Mouse (Mus musculus): ENCODE measurements around the gene Gpr150. TPM values are rescaled to one million over a fixed set of nuclear protein-coding genes. Genes with fewer than 3 reads are reported as not detected.

Gene Gpr150
- total RNA-seq (2021): 1 to 10 TPM; 4.9 to 5.4 TPM
- long read RNA-seq, experiment 1, partial matches to known transcripts: 0 of 1 reads
- long read RNA-seq, experiment 1, other reads (novel, unspliced or antisense): 0 of 1 reads
- long read RNA-seq, experiment 2, transcript Gpr150-201 (1 exons, 2,146 nt): major isoform, 10 of 10 reads
- long read RNA-seq, experiment 2, partial matches to known transcripts: 0 of 10 reads
- long read RNA-seq, experiment 2, other reads (novel, unspliced or antisense): 0 of 10 reads

DNA sequence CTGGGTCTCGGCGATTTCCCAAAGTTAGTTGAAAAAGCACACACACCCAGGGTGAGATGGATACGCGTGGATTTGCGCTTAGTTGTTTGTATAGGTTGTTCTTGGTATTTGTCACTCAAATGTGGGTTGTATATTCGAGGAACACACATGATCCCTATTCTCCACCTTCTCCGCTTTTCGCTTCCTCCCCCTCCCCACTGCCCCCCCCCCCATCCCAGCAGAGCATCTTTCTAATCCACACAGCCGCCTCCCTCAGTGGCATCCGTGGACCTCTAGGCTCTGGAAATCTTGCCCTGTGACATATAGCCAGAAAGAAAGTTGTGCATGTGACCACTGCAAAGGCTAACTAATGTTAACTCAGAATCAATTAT is at the start of gene Gpr150:
Gene Gpr150, minus strand, starts transcription at position 101 of the 371 bp plus-strand sequence.
- no peak for DNase-seq (ENCODE audit: low spot score in 2 of 2)

DNA sequence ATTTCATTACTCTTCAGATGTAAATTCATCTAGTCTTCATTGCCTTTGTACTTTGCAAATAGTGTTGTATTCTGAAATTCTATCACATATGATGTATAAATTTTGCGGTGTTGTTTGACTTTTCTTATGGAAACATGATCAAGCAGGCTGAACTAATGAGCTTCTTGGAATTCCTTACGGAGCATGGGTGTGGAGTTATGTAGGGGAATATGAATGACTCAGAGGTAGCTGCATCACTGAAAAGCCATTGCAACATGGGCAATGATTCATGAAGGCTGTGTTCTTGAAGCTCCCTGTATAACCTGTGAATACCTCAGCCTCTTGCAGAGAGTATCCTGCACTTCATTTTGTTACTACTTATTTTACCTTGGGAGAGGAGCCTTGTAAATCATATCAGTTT is 45.2 kb upstream of the Gpr150 start:
- DNase-seq (ENCODE audit: low spot score in 2 of 2): no peak

DNA sequence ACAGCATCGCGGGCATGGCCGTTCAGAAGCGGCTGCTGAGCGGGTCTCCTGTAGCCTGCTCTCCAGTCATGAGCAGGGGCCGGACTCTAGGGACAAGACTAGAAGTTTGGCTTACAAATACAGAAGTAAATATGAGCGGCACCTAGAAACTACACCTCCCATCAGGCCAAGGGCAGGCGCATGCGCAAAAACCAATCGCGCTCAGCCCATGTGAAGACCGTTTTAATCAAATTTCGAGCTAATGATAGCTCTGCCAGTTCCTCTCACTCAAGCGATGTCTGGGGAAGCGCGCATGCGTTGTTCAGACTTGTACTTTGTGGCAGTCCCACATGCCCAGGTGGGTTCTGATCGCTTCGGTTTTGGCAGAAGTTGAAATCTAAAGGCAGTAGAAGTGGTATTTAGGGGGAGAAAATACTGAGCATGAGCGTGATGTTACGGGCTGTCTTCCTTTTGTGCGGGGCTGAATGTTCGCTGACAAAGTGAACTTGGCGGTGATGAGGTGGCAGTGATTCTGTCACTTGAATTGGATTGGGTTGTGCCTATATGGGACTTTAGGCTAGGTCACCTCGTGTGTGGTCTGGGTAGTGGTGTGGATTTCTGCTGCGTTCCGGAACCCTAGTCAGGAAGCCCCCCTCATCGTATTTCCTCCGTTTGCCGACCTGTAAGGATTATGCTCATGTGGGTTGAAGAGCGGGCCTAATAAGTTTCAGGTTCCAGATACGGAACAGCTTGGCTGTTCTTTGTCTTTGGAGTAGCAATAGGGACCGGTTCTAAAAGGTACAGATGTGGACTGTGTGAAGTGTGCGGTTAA is 41.9 kb upstream of the Gpr150 start, which contains the start of the genes Arsk and Ttc37:
Gene Arsk, minus strand, starts transcription at position 168 of the 811 bp plus-strand sequence.
Gene Ttc37, plus strand, starts transcription at position 242 of the 811 bp plus-strand sequence.
- DNase-seq (ENCODE audit: low spot score in 2 of 2): peak; percentile 91 to 94

DNA sequence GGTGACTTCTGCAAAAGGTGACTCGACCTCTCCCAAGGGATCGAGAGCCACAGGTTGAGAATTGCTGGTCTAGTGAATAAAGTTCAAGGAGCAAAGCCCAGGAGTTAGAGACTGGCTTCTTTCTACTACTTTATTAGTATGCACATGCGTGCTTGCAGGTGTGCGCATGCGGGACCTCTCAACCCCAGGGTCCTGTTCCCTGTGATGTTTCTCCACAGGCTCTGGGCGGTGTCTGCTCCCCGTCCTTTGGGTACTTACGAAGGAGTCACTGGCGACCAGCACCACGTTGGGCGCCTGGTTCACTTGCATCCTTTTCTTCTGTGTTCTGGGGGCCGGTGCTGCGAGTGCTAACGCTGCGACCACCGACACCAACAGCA is 41.3 kb upstream of the Gpr150 start:
- peak in 1 of 2 experiments; percentile 43 for DNase-seq (ENCODE audit: low spot score in 2 of 2)

DNA sequence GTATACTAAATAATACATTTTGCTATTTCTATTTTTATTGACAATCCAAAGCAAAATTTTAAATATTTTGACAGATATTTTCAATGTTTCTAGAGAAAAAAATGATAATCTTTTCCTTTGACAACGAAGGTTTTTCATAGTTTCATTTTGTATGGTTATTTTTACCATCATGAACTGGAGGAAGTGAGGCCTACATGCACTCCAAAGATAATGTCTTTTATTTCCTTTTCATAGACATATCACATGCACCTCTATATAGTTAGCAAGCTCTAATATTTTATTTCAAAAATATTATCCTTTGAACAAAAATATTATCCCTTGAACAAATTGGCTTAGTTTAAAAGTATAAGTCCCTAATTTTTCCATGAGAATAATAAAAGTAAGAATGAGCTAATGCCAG is 17.5 kb upstream of the Gpr150 start:
- no peak for DNase-seq (ENCODE audit: low spot score in 2 of 2)

DNA sequence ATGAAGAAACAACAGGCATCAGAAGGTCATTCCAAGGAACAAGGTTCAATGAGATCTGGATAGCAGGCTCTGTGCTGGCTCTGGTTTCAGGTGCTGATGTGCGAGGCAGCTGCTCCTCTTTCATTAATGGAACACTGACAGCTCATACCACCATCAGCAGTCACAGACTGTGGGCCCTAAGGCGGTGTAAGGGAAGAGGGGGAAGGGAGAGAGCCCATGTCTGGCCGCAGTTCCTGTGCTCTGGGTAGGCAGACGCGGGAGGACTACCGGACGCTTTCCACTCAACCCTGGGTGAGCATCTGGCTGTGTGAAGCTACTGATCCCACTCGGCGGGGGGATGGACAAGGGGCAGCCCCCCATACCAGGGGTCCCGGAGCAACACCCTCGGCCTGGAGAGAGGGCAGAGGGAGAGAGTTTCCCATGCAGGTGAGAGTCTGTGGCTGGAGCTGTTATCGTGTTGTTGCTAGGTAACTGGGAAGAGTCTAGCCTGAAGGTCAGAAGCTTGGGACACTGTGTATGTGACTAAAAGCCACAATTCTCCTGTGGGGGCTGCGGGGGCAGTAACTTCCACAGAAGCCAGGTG is 7.7 kb upstream of the Gpr150 start:
- no peak for DNase-seq (ENCODE audit: low spot score in 2 of 2)

DNA sequence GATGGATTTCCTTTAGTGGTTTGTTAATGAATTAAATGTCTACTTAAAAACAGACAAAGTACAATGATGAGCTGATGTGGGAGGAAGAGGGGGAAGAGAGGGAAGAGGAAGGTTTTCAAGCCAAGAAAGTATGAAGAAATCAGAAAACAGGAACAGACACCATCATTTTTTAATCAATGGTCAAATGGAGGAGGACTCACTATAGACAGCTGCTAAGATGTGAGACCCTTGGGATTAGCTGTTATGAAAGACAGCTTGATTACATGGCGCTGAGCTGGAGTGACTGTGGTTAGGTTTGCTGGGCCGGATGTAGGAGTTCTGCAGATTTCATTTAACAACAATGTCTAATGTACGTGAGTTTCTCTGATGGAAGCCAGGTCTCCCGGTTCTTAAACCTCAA is 6.8 kb upstream of the Gpr150 start:
- no peak for DNase-seq (ENCODE audit: low spot score in 2 of 2)

DNA sequence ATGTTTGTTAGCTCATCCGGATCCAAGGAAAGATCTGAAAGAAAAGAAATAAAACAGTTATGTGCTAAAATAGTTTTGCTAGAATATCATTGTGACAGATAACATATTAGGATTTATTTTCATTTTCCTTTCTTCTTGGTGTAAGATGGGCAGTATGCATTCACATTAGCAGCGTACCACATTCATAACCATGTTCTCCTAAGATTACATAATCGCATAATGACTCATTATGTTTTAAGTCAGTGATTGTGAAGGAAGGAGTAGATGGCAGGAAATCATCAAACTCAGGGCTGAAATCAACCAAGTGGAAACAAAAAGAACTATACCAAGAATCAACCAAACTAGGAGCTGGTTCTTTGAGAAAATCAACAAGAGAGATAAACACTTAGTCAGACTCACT is 5.8 kb upstream of the Gpr150 start:
- no peak for DNase-seq (ENCODE audit: low spot score in 2 of 2)

DNA sequence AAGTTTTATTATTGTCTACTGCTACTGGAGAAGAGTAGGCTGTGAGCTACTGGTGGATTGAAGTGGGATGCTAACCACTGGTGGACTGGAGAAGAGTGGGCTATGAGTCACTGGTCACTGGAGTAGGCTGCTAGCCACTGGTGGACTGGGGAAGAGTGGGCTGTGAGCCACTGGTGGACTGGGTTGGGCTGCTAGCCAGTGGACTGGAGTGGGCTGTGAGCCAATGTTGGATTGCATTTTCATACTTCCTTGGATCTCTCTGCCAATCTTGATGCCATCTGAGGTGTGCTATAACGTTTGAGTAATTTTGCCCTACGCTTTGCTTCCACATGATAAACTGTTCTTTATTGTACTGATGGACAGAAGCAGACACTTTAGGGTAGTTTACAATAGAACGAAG is 5.3 kb upstream of the Gpr150 start:
- DNase-seq (ENCODE audit: low spot score in 2 of 2): no peak

DNA sequence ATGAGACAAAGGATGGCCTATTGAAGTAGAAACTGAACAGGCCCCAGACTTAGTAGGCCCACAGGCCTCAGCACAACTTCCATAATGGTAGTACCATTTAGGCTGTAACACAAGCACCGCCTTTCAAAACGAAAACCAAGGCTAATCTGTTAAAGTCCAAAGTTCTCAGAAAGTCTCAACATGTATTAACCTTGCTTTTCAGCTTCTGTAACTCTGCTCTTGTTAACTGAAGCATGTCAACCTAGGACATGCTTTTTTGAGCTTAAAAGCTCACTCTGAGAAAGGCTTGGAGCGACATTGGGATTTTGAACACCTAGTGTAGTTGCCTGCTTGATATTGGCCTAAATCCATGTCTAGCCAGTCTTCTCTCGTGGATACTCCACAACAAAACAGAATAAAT is 2.8 kb upstream of the Gpr150 start:
- no peak for DNase-seq (ENCODE audit: low spot score in 2 of 2)

DNA sequence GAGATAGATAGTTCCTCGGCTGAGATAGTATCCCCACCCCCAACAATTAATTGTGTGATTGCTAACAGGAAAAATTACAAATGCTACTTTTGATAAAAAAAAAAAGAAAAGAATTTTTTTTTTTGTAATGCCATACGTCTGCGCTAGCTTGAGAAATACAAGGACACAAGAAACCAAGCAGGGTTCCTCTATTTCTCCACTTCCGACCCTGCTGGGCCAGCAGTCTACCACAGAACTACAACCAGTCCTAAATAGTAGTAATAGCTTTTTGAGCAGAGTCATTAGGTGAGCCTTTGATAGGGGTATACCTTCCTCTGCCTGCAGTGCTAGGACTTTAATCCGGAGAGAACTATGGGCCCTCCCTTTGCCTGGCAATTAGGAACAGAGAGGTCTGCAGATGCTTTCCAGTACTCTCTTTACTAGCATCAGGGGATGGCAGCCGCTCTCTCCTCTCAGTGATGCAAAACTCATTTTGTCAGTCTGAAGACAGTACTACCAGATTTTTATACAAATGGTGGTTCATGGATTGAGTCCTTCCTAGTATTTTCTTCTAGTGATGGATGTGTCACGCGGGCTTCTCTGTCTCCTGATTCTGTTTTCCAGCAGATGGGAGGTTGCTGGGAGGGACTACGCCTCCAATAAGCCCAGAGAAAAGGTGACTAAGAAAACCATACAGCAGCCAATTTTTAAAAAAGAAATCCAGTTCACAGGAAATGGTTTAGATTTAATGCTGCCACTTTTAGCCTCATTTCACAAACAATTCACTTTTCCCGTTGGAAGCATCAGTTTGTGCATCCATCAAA is 672 bp upstream of the Gpr150 start:
- DNase-seq (ENCODE audit: low spot score in 2 of 2): peak; percentile 44 to 50

DNA sequence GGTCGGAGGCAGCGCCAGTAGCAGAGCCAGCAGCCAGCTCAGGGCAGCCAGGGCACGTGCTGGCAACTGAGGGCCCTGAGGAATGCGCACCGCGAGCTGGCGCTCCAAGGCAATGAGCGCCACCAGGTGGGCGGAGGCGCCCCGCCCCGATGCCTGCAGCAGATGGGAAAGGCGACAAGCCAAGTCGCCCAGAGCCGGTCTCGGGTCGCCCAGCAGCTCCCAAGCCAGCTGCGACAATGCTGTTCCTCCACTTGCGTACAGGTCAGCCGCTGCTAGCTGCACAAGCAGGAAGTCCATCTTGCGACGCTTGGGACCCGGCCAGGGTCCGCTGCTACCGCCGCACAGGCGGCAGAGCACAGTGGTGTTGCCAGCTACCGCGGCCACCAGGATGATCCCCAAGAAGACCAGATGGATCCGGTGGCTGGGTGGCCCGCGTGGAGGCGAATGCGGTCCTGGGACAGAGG is 503 bp downstream of the Gpr150 start:
- peak; percentile 73 to 86 for DNase-seq (ENCODE audit: low spot score in 2 of 2)

DNA sequence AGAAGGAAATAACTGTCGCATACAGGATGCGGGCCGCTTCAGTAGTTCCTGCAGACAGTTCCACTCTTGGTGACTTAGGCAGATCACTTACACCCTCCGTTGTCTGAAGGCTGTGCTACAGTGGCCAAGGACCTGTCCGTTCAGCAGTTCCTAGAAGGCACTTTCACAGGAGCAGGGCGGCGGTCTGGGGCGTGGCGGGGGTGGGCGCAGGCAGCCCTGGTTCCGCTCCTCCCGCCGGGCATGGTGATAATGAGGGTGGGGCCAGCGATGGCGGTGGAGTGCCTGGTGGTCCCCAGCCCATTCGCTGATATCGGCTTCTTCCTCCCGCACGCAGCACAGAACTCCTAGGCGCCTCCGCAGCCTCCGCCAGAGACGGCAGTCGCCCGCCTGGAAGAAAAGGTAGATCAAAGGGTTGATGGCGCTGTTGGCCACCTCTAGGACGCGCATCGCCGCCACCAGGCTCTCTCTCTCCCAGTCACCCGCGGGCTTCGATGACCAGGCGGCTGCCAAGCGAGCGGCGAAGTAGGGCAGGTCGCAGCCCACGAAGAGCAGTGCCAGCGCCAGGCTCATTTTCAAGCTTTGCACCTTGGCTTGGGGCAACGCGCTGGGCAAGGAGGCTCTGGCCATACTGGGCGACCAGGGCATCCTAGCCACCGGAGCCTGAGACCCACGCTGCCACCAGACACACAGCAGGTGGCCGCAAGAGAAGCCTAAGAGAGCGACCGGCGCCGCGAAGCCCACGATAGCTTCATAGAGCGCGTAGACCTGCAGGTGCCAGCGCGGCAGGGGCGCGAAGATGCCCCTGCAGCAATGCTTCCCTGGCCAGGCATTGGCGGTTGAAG is 1.2 kb downstream of the Gpr150 start:
- DNase-seq (ENCODE audit: low spot score in 2 of 2): peak; percentile 41 to 44

DNA sequence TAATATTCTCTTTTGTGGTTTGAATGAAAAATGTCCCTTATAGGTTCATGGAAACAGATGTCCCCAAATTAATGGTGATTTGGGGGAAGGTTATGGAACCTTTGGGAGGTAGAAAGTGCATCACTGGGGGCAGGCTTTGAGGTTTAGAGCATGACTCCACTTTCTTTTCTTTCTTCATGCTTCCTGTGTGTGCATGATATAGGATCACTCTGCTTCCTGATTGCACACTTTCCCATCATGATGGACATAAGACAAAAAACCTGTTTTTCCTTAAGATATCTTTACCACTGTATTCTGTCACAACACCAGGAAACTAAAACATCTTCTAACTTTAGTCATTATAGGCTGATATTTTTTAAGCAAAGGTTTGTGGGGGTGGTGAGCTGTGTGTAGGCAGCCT is 11.8 kb downstream of the Gpr150 start:
- DNase-seq (ENCODE audit: low spot score in 2 of 2): no peak

DNA sequence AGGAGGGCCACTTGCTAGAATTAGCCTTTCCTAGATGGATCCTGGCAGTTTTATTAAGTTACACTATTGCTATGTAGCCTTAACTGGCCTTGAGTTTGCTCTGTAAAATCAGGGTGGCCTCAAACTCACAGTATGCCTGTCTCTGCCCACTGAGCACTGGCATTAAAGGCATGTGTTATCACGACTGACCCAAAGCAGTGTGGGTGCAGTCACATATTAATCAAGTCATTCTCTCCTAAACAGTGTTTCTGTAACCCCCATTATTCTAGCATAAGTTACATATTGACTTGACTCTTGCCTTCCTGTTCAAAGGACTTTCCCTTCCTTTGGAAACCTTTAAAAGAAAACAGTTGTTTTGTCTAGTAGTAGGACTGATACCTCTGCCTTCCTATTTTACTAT is 14.3 kb downstream of the Gpr150 start:
- no peak for DNase-seq (ENCODE audit: low spot score in 2 of 2)

DNA sequence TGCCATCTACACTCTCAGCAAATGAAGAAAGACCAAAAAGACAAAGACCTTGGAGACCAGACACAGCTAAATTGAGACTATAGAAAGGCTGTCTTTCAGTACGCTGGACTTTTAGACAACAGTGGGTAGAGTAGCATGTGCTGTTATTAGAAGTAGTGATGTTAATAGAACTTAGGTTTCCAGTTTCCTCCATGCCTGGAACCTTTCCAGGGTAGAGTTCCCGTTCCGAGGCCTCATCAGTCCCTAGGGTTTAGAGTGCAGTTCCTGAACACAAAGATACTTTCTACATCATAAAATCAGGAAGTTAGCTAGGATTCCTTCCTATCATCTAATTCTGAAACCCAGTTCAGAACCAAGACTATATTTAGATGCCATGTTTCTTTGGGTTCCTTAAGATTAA is 32.2 kb downstream of the Gpr150 start:
- no peak for DNase-seq (ENCODE audit: low spot score in 2 of 2)

DNA sequence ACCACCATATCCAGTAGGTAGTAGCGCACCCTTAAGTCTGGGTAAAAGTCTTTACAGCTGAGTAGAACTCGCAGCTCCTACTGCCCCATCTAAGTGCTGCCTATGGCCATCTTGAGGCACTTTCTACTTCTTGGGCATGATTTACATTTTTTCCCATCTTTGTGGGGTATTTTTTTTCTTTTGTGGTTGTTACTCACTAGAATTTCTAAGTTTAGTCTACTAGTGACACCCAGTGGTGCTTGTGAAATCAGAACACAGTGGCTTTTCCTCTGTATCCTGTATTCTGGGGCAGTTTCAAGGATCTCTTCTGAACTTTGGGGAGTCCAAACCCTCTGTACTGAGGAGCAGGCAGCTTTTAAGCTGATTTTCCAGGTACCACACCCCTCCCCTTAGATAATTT is 35.0 kb downstream of the Gpr150 start:
- DNase-seq (ENCODE audit: low spot score in 2 of 2): no peak

DNA sequence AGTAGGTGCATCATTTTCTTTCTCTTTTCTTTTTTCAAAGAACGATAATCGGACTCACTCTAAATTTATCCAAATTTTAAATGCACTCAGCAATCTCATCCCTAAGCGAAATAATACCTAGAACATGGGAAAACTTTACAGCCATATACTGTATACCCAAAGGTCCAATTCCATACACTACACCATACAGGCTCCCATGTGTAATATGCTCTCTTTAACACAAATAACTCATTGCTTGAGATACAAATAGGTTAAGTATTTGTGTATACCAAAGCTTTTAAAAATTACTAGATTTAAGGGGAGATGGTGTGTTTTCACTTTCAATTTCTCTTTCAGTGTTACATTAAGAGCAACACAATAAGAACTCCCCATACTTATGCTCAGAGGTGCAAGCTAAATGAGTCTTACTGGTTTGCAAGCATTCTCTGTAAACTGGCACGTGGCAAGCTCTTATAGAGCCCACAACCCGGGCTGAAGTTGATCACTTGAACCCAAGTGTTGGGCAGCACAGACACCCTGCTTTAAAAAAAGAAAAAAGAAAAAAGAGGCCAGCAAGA is 37.9 kb downstream of the Gpr150 start:
- DNase-seq (ENCODE audit: low spot score in 2 of 2): no peak

DNA sequence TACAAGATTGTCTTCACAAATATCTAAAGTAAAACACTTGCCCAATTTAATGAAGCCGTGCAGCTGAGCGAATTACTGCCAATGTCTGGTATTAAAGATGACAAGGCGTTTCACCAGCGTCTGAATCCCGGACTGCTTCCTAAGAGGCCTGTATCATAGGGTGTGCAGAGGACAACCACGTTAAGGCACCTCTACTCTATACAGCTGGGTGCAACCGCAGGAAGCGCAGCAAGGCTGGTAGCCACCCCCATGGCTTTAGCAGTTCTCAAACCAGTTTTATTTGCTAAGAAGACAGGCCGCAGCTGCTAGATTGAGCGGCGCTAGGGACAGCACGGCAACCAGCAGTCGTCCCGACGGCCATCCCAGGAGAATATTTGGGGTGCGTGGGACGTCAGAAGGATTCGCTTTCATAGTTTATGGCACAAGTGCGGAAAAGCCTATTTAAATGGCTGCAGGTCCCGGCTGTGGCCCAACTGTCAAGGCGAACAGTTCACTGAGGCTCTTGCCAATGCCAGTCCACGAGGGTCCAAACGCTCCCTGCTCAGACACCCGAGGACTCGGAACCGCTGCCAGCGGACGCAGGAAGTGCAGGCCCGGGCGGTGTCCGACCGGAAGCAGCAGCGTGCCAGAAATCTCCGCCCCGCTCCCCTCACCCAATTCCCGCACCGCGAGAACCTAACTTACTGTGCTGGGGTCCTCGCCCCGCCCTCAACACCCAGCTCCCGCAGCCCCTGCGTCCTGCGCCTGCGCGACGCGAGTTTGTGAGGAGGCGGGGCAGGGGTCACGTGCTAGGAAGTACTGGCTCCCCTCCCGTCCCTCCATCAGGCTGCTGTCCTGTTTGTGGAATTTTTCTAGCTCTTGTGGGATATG is 38.6 kb downstream of the Gpr150 start, which contains the start of gene Rfesd:
Gene Rfesd, minus strand, starts transcription at position 746 of the 870 bp plus-strand sequence.
- DNase-seq (ENCODE audit: low spot score in 2 of 2): peak; percentile 94 to 96
